Mouse (Mus musculus) natural killer cell, adult 2 months (primary cell): ENCODE measurements around the gene Tut1.
"Not testable (repeated sequence)": the region's sequence is repeated elsewhere in the genome, so short reads cannot be mapped to it uniquely, and the experiment has no call there.

Experiments used
- DNase-seq, 2 experiments: peaks; one replicate each; pipeline ENCODE4 v3.0.0; 2022; ENCODE audit warnings: low spot score in 2 of 2

The Tut1 gene

GRCm38 (mm10) chr19:8942276-8942964 lies 11.2 kb upstream of the Tut1 start:
- no peak for DNase-seq

GRCm38 (mm10) chr19:8943047-8943446 lies 10.6 kb upstream of the Tut1 start:
- no peak for DNase-seq

- no peak for DNase-seq
Observed at GRCm38 (mm10) chr19:8944062-8944461, 9.6 kb upstream of the Tut1 start.

GRCm38 (mm10) chr19:8944750-8945149 lies 8.9 kb upstream of the Tut1 start:
- DNase-seq = peak; percentile 58

- DNase-seq = no peak
Observed at GRCm38 (mm10) chr19:8945251-8945650, 8.4 kb upstream of the Tut1 start.

- no peak for DNase-seq
Observed at GRCm38 (mm10) chr19:8946929-8947328, 6.7 kb upstream of the Tut1 start.

- no peak for DNase-seq
Observed at GRCm38 (mm10) chr19:8950190-8950589, 3.5 kb upstream of the Tut1 start.

GRCm38 (mm10) chr19:8952241-8952640 lies 1.4 kb upstream of the Tut1 start:
- DNase-seq = no peak

- no peak for DNase-seq
Observed at GRCm38 (mm10) chr19:8954171-8954570, 524 bp downstream of the Tut1 start.

GRCm38 (mm10) chr19:8962256-8962655 lies 8.6 kb downstream of the Tut1 start:
- no peak for DNase-seq

- DNase-seq = no peak
Observed at GRCm38 (mm10) chr19:8965075-8965474, 11.4 kb downstream of the Tut1 start.

- no peak for DNase-seq
Observed at GRCm38 (mm10) chr19:8965771-8966170, 12.1 kb downstream of the Tut1 start.

- no peak for DNase-seq
Observed at GRCm38 (mm10) chr19:8966198-8966589, 12.5 kb downstream of the Tut1 start.

GRCm38 (mm10) chr19:8966590-8967372 lies 13.1 kb downstream of the Tut1 start, which contains the start of gene Eef1g:
Gene Eef1g, plus strand, starts transcription at chr19:8967041.
- DNase-seq = peak; percentile 98 to 99

- no peak for DNase-seq
Observed at GRCm38 (mm10) chr19:8967373-8967743, 13.7 kb downstream of the Tut1 start.

GRCm38 (mm10) chr19:8967893-8968292 lies 14.2 kb downstream of the Tut1 start:
- no peak for DNase-seq

- not testable (repeated sequence) for DNase-seq
Observed at GRCm38 (mm10) chr19:8972491-8972890, 18.8 kb downstream of the Tut1 start.

GRCm38 (mm10) chr19:8974638-8975037 lies 21.0 kb downstream of the Tut1 start:
- DNase-seq = no peak

- no peak for DNase-seq
Observed at GRCm38 (mm10) chr19:8975491-8975890, 21.8 kb downstream of the Tut1 start.

- peak; percentile 47 to 61 for DNase-seq
Observed at GRCm38 (mm10) chr19:8976535-8976934, 22.9 kb downstream of the Tut1 start.

GRCm38 (mm10) chr19:8980771-8981170 lies 27.1 kb downstream of the Tut1 start:
- peak; percentile 69 to 73 for DNase-seq

GRCm38 (mm10) chr19:8981450-8982168 lies 28.0 kb downstream of the Tut1 start:
- DNase-seq = peak; percentile 41 to 42
